Mouse (Mus musculus) MEL (cell line): Measurements from ENCODE around the gene 6430548M08Rik. TPM values are rescaled to one million over a fixed set of nuclear protein-coding genes. Genes with fewer than 3 reads are reported as not detected.

ENCODE experiments used
- DNase-seq: peaks from one replicate; pipeline ENCODE4 v3.0.0; 2011; ENCODE audit warnings: low read depth, low spot score
- H3K27ac ChIP-seq: 2 replicates; pipeline ENCODE4 v1.5.1; 2012; ENCODE audit warnings: low read depth, mild to moderate bottlenecking, control low read depth, low read length, moderate library complexity; ENCODE audit not compliant: control insufficient read depth
- H3K27me3 ChIP-seq, 2 experiments: fragments of 150-350 bp in 1 of 2; sonication (generic) in 1 of 2; 2 replicates each; pipeline ENCODE4 v1.6.1; 2012; ENCODE audit warnings: low read length in 2 of 2, mild to moderate bottlenecking in 2 of 2, improper control_type of control experiment in 1 of 2, moderate library complexity in 1 of 2; ENCODE audit not compliant: insufficient read depth in 2 of 2, control insufficient read depth in 1 of 2
- H3K36me3 ChIP-seq, 2 experiments: 2 replicates each; pipeline ENCODE4 v1.6.1; 2012 to 2014; ENCODE audit warnings: low read length in 2 of 2, improper control_type of control experiment in 1 of 2, inconsistent platforms in 1 of 2, mild to moderate bottlenecking in 1 of 2; ENCODE audit not compliant: insufficient read depth in 2 of 2, control insufficient read depth in 1 of 2
- H3K4me1 ChIP-seq, 2 experiments: fragments of 150-350 bp in 1 of 2; sonication (generic) in 1 of 2; 2 replicates each; pipeline ENCODE4 v1.6.1; 2012; ENCODE audit warnings: low read length in 2 of 2, improper control_type of control experiment in 1 of 2, mild to moderate bottlenecking in 1 of 2; ENCODE audit not compliant: insufficient read depth in 2 of 2, control insufficient read depth in 1 of 2
- H3K4me3 ChIP-seq, 2 experiments: fragments of 150-350 bp in 1 of 2; sonication (generic) in 1 of 2; 2 replicates each; pipeline ENCODE4 v1.5.1; 2012; ENCODE audit warnings: low read depth in 2 of 2, low read length in 2 of 2, mild to moderate bottlenecking in 2 of 2, moderate library complexity in 2 of 2, control low read depth in 1 of 2, improper control_type of control experiment in 1 of 2; ENCODE audit not compliant: control insufficient read depth in 1 of 2, insufficient read depth in 1 of 2
- H3K79me2 ChIP-seq: 2 replicates; pipeline ENCODE4 v1.6.1; 2012; ENCODE audit warnings: mild to moderate bottlenecking, low read length, moderate library complexity; ENCODE audit not compliant: control insufficient read depth, poor library complexity, insufficient read depth
- H3K9ac ChIP-seq: 2 replicates; pipeline ENCODE4 v1.6.1; 2012; ENCODE audit warnings: low read depth, mild to moderate bottlenecking, control low read depth, low read length, moderate library complexity; ENCODE audit not compliant: control insufficient read depth, poor library complexity, severe bottlenecking
- H3K9me3 ChIP-seq: fragments of 150-350 bp; sonication (generic); replicated peaks from 2 replicates; pipeline ENCODE4 v1.6.1; 2012; ENCODE audit warnings: mild to moderate bottlenecking, low read length, improper control_type of control experiment, moderate library complexity; ENCODE audit not compliant: insufficient read depth
- BHLHE40 ChIP-seq: IDR thresholded peaks from 2 replicates; pipeline ENCODE4 v1.6.1; 2012; ENCODE audit warnings: low read depth, mild to moderate bottlenecking, inconsistent platforms, low read length, improper control_type of control experiment, borderline replicate concordance
- CHD1 ChIP-seq: IDR thresholded peaks from 2 replicates; pipeline ENCODE4 v1.6.1; 2012; ENCODE audit warnings: low read depth, mild to moderate bottlenecking, inconsistent platforms, low read length, improper control_type of control experiment
- GABPA ChIP-seq: IDR thresholded peaks from 2 replicates; pipeline ENCODE4 v1.6.1; 2012; ENCODE audit warnings: low read depth, mild to moderate bottlenecking, inconsistent platforms, low read length, improper control_type of control experiment, moderate library complexity
- HCFC1 ChIP-seq: IDR thresholded peaks from 2 replicates; pipeline ENCODE4 v1.6.1; 2012; ENCODE audit warnings: low read depth, mild to moderate bottlenecking, inconsistent platforms, low read length, improper control_type of control experiment, moderate library complexity
- JUND ChIP-seq: IDR thresholded peaks from 2 replicates; pipeline ENCODE4 v1.6.1; 2011; ENCODE audit warnings: low read depth, mild to moderate bottlenecking, improper control_type of control experiment, low read length
- MAFK ChIP-seq: IDR thresholded peaks from 2 replicates; pipeline ENCODE4 v1.6.1; 2011; ENCODE audit warnings: low read depth, mild to moderate bottlenecking, low read length, improper control_type of control experiment, borderline replicate concordance
- MAX ChIP-seq: IDR thresholded peaks from 2 replicates; pipeline ENCODE4 v1.6.1; 2011; ENCODE audit warnings: low read length, improper control_type of control experiment
- MAZ ChIP-seq: IDR thresholded peaks from 2 replicates; pipeline ENCODE4 v1.6.1; 2012; ENCODE audit warnings: low read depth, mild to moderate bottlenecking, inconsistent platforms, low read length, improper control_type of control experiment
- MXI1 ChIP-seq: IDR thresholded peaks from 2 replicates; pipeline ENCODE4 v1.6.1; 2011; ENCODE audit warnings: mild to moderate bottlenecking, low read depth, low read length, improper control_type of control experiment
- MYB ChIP-seq: IDR thresholded peaks from 2 replicates; pipeline ENCODE4 v1.6.1; 2011; ENCODE audit warnings: mild to moderate bottlenecking, low read depth, low read length, improper control_type of control experiment
- MYC ChIP-seq: IDR thresholded peaks from 2 replicates; pipeline ENCODE4 v1.6.1; 2011; ENCODE audit warnings: low read depth, mild to moderate bottlenecking, low read length, improper control_type of control experiment, moderate library complexity
- NELFE ChIP-seq: IDR thresholded peaks from 2 replicates; pipeline ENCODE4 v1.6.1; 2011; ENCODE audit warnings: low read depth, low read length, improper control_type of control experiment
- POLR2A ChIP-seq, 2 experiments: IDR thresholded peaks; 2 replicates each; pipeline ENCODE4 v1.6.1; 2011 to 2012; ENCODE audit warnings: low read length in 2 of 2, mild to moderate bottlenecking in 2 of 2, control low read depth in 1 of 2, improper control_type of control experiment in 1 of 2, low read depth in 1 of 2, moderate library complexity in 1 of 2; ENCODE audit not compliant: control insufficient read depth in 1 of 2, insufficient read depth in 1 of 2, poor library complexity in 1 of 2
- POLR2AphosphoS2 ChIP-seq: IDR thresholded peaks from 2 replicates; pipeline ENCODE4 v1.6.1; 2011; ENCODE audit warnings: low read length, improper control_type of control experiment
- RAD21 ChIP-seq: IDR thresholded peaks from 2 replicates; pipeline ENCODE4 v1.6.1; 2011; ENCODE audit warnings: mild to moderate bottlenecking, low read depth, low read length, improper control_type of control experiment
- RCOR1 ChIP-seq: IDR thresholded peaks from 2 replicates; pipeline ENCODE4 v1.6.1; 2012; ENCODE audit warnings: low read depth, mild to moderate bottlenecking, inconsistent platforms, low read length, improper control_type of control experiment
- SIN3A ChIP-seq: IDR thresholded peaks from 2 replicates; pipeline ENCODE4 v1.6.1; 2012; ENCODE audit warnings: low read length, improper control_type of control experiment, inconsistent platforms
- SMC3 ChIP-seq: IDR thresholded peaks from 2 replicates; pipeline ENCODE4 v1.6.1; 2011; ENCODE audit warnings: low read depth, low read length, improper control_type of control experiment
- TAL1 ChIP-seq: IDR thresholded peaks from 2 replicates; pipeline ENCODE4 v1.6.1; 2012; ENCODE audit warnings: mild to moderate bottlenecking, inconsistent platforms, low read length, moderate library complexity, mixed read lengths
- TCF12 ChIP-seq: IDR thresholded peaks from 2 replicates; pipeline ENCODE4 v1.6.1; 2014; ENCODE audit warnings: low read depth, mild to moderate bottlenecking, inconsistent platforms, low read length, improper control_type of control experiment, moderate library complexity
- UBTF ChIP-seq: IDR thresholded peaks from 2 replicates; pipeline ENCODE4 v1.6.1; 2012; ENCODE audit warnings: low read depth, mild to moderate bottlenecking, inconsistent platforms, low read length, improper control_type of control experiment, moderate library complexity, borderline replicate concordance; ENCODE audit not compliant: insufficient read depth
- USF2 ChIP-seq, 2 experiments: IDR thresholded peaks; 2 replicates each; pipeline ENCODE4 v1.6.1; 2011 to 2012; ENCODE audit warnings: improper control_type of control experiment in 2 of 2, low read length in 2 of 2, borderline replicate concordance in 1 of 2, inconsistent platforms in 1 of 2, low read depth in 1 of 2, mild to moderate bottlenecking in 1 of 2; ENCODE audit not compliant: insufficient read depth in 1 of 2
- ZC3H11A ChIP-seq: IDR thresholded peaks from 2 replicates; pipeline ENCODE4 v1.6.1; 2012; ENCODE audit warnings: low read depth, mild to moderate bottlenecking, inconsistent platforms, low read length, improper control_type of control experiment
- ZMIZ1 ChIP-seq: IDR thresholded peaks from 2 replicates; pipeline ENCODE4 v1.6.1; 2012; ENCODE audit warnings: low read depth, mild to moderate bottlenecking, inconsistent platforms, low read length, improper control_type of control experiment, moderate library complexity
- ZNF384 ChIP-seq: IDR thresholded peaks from 2 replicates; pipeline ENCODE4 v1.6.1; 2012; ENCODE audit warnings: low read depth, mild to moderate bottlenecking, inconsistent platforms, low read length, improper control_type of control experiment
- polyA plus RNA-seq, 2 experiments: library from polyadenylated mRNA; stranded (reverse) in 1 of 2; unstranded in 1 of 2; fragments of >175 nt in 1 of 2; fragments of >200 nt in 1 of 2; gene quantifications; 2 replicates each; pipeline versions ENCODE4 v1.2.1 to v1.2.4; 2012; ENCODE audit warnings: low replicate concordance in 2 of 2, low read depth in 1 of 2; ENCODE audit not compliant: insufficient read length in 2 of 2, insufficient read depth in 1 of 2, missing spikeins in 1 of 2
- total RNA-seq: library from RNA; depleted of rRNA; stranded (reverse); fragments of 300-350 nt; gene quantifications from 2 replicates; pipeline ENCODE4 v1.2.3, GENCODE M21; 2012

The 6430548M08Rik gene
- total and polyA plus RNA-seq, 3 experiments = 0.96 to 1.9 TPM; not detected in 1

GRCm38 (mm10) chr8:120083261-120083660 is 30.7 kb upstream of the 6430548M08Rik start:
- Histone ChIP-seq H3K9me3 (no peaks in the 10 kb centered on the region), H3K4me1 (no peaks in the 10 kb centered on the region), H3K9ac (no peak overlapping the region), H3K27me3 (no peaks in the 10 kb centered on the region), H3K27ac (no peak overlapping the region), H3K36me3 (no peaks in the 10 kb centered on the region; a peak in 1 of 4 replicates), H3K4me3 (no peak overlapping the region), H3K79me2 (no peaks in the 10 kb centered on the region)
- no peak for DNase-seq
- no peak for TF ChIP-seq ZC3H11A
- no peak for TF ChIP-seq ZNF384
- TF ChIP-seq MYC = no peak
- TF ChIP-seq MAFK = no peak
- TF ChIP-seq CHD1 = no peak
- TF ChIP-seq ZMIZ1 = no peak
- TF ChIP-seq MXI1 = no peak
- TF ChIP-seq NELFE = no peak
- TF ChIP-seq USF2 (IDR thresholded peaks at IDR 0.05; ENCODE audit: borderline replicate concordance in 1 of 2, insufficient read depth in 1 of 2, low read depth in 1 of 2, low read length in 2 of 2) = no peak
- TF ChIP-seq TAL1 = no peak
- TF ChIP-seq GABPA = no peak
- TF ChIP-seq POLR2A (IDR thresholded peaks at IDR 0.05; ENCODE audit: control insufficient read depth in 1 of 2, insufficient read depth in 1 of 2, low read depth in 1 of 2, low read length in 2 of 2, poor library complexity in 1 of 2) = no peak
- no peak for TF ChIP-seq SMC3
- TF ChIP-seq RAD21 = no peak
- no peak for TF ChIP-seq TCF12
- TF ChIP-seq MAZ = no peak
- no peak for TF ChIP-seq POLR2AphosphoS2
- TF ChIP-seq SIN3A = no peak
- TF ChIP-seq, all 39 proteins: peak for 0

GRCm38 (mm10) chr8:120084783-120085182 is 29.2 kb upstream of the 6430548M08Rik start:
- Histone ChIP-seq H3K4me1 (no peaks in the 10 kb centered on the region), H3K9me3 (no peaks in the 10 kb centered on the region), H3K4me3 (no peak overlapping the region), H3K27me3 (no peaks in the 10 kb centered on the region), H3K79me2 (no peaks in the 10 kb centered on the region), H3K9ac (no peak overlapping the region), H3K36me3 (no peaks in the 10 kb centered on the region; a peak in 1 of 4 replicates), H3K27ac (no peak overlapping the region)
- TF ChIP-seq MAX (no peak), USF2 (IDR thresholded peaks at IDR 0.05; ENCODE audit: borderline replicate concordance in 1 of 2, insufficient read depth in 1 of 2, low read depth in 1 of 2, low read length in 2 of 2) (no peak), MYB (no peak), TAL1 (no peak), BHLHE40 (no peak), HCFC1 (no peak), ZNF384 (no peak), UBTF (no peak), RCOR1 (no peak), JUND (no peak)
- DNase-seq = no peak
